Mouse (Mus musculus) forebrain, embryonic 16.5 days (tissue): ENCODE data around the gene Tbc1d13. TPM values are rescaled to one million over a fixed set of nuclear protein-coding genes. Genes with fewer than 3 reads are reported as not detected.
"Not testable (repeated sequence)": the region's sequence is repeated elsewhere in the genome, so short reads cannot be mapped to it uniquely, and the experiment has no call there.

Source experiments
- ATAC-seq: fragments of 200-750 bp; cut with Nextera tagmentation; 2 replicates; pipeline ENCODE4 v1.8.0; 2017; ENCODE audit warnings: mild to moderate bottlenecking, moderate library complexity
- H3K27ac ChIP-seq: fragments of 300-500 bp; sonication (generic); 2 replicates; pipeline ENCODE4 v1.5.1; 2014; ENCODE audit warnings: low read length, control low read depth
- H3K27me3 ChIP-seq: fragments of 300-500 bp; sonication (generic); replicated peaks from 2 replicates; pipeline ENCODE4 v1.6.1; 2014; ENCODE audit warnings: low read length; ENCODE audit not compliant: control insufficient read depth, insufficient read depth
- H3K36me3 ChIP-seq: fragments of 300-500 bp; sonication (generic); 2 replicates; pipeline ENCODE4 v1.6.1; 2014; ENCODE audit not compliant: control insufficient read depth, insufficient read depth
- H3K4me1 ChIP-seq: fragments of 300-500 bp; sonication (generic); replicated peaks from 2 replicates; pipeline ENCODE4 v1.6.1; 2014; ENCODE audit warnings: low read length; ENCODE audit not compliant: control insufficient read depth, insufficient read depth
- H3K4me2 ChIP-seq: fragments of 300-500 bp; sonication (generic); 2 replicates; pipeline ENCODE4 v1.6.1; 2014; ENCODE audit warnings: mild to moderate bottlenecking, low read length, control low read depth
- H3K4me3 ChIP-seq: fragments of 300-500 bp; sonication (generic); replicated peaks from 2 replicates; pipeline ENCODE4 v1.5.1; 2014; ENCODE audit warnings: mild to moderate bottlenecking, low read length, control low read depth
- H3K9ac ChIP-seq: fragments of 300-500 bp; sonication (generic); replicated peaks from 2 replicates; pipeline ENCODE4 v1.6.1; 2014; ENCODE audit warnings: low read depth, low read length, control low read depth
- H3K9me3 ChIP-seq: fragments of 300-500 bp; sonication (generic); 2 replicates; pipeline ENCODE4 v1.6.1; 2016; ENCODE audit warnings: low read length; ENCODE audit not compliant: control insufficient read depth
- WGBS: fragments of 180-500 bp; shearing (Covaris S2); extraction: QIAGEN DNeasy Blood & Tissue Kit; methylation state at CpG from one replicate; pipeline ENCODE4 v1.1.7; 2014; 5-methylcytosine and 5-hydroxymethylcytosine counted together
- polyA plus RNA-seq: library from polyadenylated mRNA; unstranded; fragments of >200 nt; fragmentation: Nextera tagmentation; extraction: Ambion mirVana; gene quantifications from 2 replicates; pipeline ENCODE4 v1.2.1, GENCODE M21; 2015

Gene Tbc1d13
- polyA plus RNA-seq, 1 experiment from 2014 or later, result 12.7 TPM

DNA sequence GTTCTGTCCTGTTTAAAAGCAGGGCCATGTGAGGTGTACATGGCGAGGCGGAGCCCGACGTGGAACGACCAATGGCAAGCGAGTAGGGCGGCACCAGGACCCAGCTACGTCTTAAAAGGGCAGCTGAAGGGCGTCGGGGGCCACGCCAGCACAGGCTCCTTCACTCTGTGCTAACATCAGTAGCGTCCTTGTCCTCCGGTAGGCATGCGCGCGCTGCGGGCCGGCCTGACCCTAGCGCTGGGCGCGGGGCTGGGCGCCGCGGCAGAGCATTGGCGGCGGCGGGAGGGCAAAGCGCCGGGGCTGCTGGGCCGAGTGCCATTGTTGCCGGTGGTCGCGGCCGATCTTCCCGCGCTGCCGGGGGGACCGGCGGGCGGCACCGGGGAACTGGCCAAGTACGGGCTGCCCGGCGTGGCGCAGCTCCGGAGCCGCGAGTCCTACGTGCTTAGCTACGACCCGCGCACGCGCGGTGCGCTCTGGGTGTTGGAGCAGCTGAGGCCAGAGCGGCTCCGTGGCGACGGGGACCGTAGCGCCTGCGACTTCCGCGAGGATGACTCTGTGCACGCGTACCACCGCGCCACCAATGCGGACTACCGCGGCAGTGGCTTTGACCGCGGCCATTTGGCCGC lies 37.9 kb downstream of the Tbc1d13 start, which contains the start of gene Endog:
Endog (plus strand) TSS at position 123 of the 626 bp plus-strand sequence.
- H3K4me1 ChIP-seq, result peaks cover 10% of the 10 kb centered on the region
- ATAC-seq, result peak; percentile 97
- under 1% methylated on average over 75 of the region's 75 CpGs for WGBS
- peak within 1 kb of the TSS; percentile 79 for H3K4me3 ChIP-seq
- H3K36me3 ChIP-seq, result peaks cover 15% of the 10 kb centered on the region
- H3K27ac ChIP-seq, result peak within 1 kb of the TSS; percentile 89
- peak within 1 kb of the TSS; percentile 72 for H3K9ac ChIP-seq
- H3K27me3 ChIP-seq, result no peaks in the 10 kb centered on the region
- H3K9me3 ChIP-seq, result peaks cover 6% of the 10 kb centered on the region; the same call in 1 of the 2 replicates
- peak within 1 kb of the TSS; percentile 76 for H3K4me2 ChIP-seq

- no peaks in the 10 kb centered on the region for H3K27me3 ChIP-seq
- peaks cover under 1% of the 10 kb centered on the region; the same call in 1 of the 2 replicates for H3K9me3 ChIP-seq
- 1% methylated on average over 19 of the region's 19 CpGs for WGBS
- H3K9ac ChIP-seq, result peak overlapping the region; percentile 72
- peak overlapping the region; percentile 79 for H3K4me3 ChIP-seq
- peak overlapping the region; percentile 76 for H3K4me2 ChIP-seq
- peaks cover 11% of the 10 kb centered on the region for H3K4me1 ChIP-seq
- peak overlapping the region; percentile 89 for H3K27ac ChIP-seq
- H3K36me3 ChIP-seq, result peaks cover 15% of the 10 kb centered on the region
- ATAC-seq, result peak; percentile 29
These were observed 38.4 kb downstream of the Tbc1d13 start for GRCm38 (mm10) chr2:30171997-30172382.

- Histone ChIP-seq H3K9ac (no peak overlapping the region), H3K36me3 (peaks cover 15% of the 10 kb centered on the region), H3K9me3 (no peaks in the 10 kb centered on the region), H3K4me3 (no peak overlapping the region), H3K4me1 (peaks cover 19% of the 10 kb centered on the region), H3K27me3 (no peaks in the 10 kb centered on the region), H3K27ac (no peak overlapping the region), H3K4me2 (no peak overlapping the region)
- WGBS, result 93% methylated on average over 20 of the region's 20 CpGs
- no peak for ATAC-seq
These were observed 40.1 kb downstream of the Tbc1d13 start for GRCm38 (mm10) chr2:30173541-30174240.

GRCm38 (mm10) chr2:30175897-30176296 lies 42.4 kb downstream of the Tbc1d13 start:
- Histone ChIP-seq H3K36me3 (peaks cover 15% of the 10 kb centered on the region), H3K27me3 (no peaks in the 10 kb centered on the region), H3K4me3 (no peak overlapping the region), H3K9ac (no peak overlapping the region), H3K4me1 (peaks cover 19% of the 10 kb centered on the region), H3K27ac (no peak overlapping the region), H3K9me3 (no peaks in the 10 kb centered on the region), H3K4me2 (no peak overlapping the region)
- WGBS, result 92% methylated on average over 8 of the region's 8 CpGs
- ATAC-seq, result no peak

DNA sequence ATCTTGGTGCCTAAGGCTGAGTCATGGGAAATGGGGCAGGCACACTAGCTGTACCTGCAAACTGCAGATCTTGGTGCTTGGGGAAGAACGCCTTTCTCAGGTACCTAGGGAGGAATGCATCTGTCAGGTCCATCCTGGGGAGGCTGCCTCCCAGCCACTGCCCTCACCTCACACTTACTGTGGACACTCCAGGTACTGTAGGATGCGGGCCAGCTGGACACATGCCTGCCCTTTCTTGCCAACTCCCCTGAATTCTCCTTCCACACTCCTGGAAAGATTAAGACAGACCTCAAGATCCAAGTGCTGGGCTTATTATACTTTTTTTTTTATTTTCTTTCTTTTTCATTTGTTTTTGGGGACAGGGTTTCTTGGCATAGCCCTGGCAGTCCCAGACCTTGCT lies 43.0 kb downstream of the Tbc1d13 start:
- Histone ChIP-seq H3K27me3 (no peaks in the 10 kb centered on the region), H3K9ac (no peak overlapping the region), H3K36me3 (peaks cover 15% of the 10 kb centered on the region), H3K4me1 (peaks cover 17% of the 10 kb centered on the region), H3K4me2 (no peak overlapping the region), H3K27ac (no peak overlapping the region), H3K9me3 (no peaks in the 10 kb centered on the region), H3K4me3 (no peak overlapping the region)
- no peak for ATAC-seq
- WGBS, result 100% methylated on average over 2 of the region's 2 CpGs

DNA sequence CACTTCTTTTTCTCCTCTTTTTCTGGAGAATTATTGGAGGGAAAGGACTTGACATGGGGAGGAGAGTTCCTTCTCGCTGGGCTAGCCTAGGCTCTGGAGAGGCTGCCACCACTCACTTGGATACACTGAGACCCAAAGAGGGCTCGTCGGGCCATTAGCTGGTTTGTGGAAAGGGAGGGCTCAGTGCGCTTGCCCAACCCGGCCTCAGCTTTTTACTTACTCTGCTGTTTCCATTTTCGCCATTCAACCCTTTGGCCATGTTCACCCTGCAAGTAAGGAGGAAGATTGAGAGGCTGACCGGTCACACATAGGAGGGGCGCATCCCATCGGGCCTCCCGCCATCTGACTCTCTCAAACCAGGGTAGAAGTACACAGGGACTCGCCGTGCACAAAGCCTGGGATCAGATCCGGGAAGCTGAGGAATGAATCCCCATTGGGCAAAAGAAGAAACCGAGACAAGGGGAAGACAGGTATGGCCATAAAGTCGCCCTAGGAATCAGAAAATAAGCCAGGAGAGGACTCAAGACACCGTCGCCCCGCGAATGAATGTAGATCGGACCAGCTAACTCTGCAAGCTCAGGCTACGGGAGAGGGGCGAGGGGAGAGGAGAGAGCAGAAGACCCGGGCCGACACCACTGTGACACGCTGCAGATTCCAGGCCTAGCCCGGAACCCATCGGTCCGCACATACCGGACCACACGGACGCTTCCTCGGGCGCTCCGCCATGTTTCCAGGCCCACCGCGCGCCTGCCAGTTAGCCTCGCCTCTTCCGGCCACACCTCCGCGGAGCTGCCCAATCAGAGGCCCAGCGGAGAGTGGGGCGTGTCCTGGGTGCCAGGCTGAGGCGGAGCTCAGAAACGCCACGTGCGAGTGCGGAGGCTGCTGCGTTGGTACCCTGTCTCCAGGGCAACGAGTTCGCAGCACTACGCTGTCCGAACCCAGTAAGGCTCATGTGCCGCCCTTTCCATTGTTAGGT lies 44.4 kb downstream of the Tbc1d13 start, which contains the start of gene Spout1:
Spout1 (minus strand) TSS at position 760 of the 976 bp plus-strand sequence.
- H3K27ac ChIP-seq, result peak within 1 kb of the TSS; percentile 26; the same call in 1 of the 2 replicates

GRCm38 (mm10) chr2:30178711-30179110 lies 45.2 kb downstream of the Tbc1d13 start:
- H3K9me3 ChIP-seq, H3K36me3 ChIP-seq, H3K4me1 ChIP-seq, H3K27me3 ChIP-seq, H3K27ac ChIP-seq, H3K9ac ChIP-seq: not testable (repeated sequence)
- WGBS, result 41% methylated on average over 7 of the region's 7 CpGs
- Histone ChIP-seq H3K4me2 (peak overlapping the region; percentile 82), H3K4me3 (peak overlapping the region; percentile 67)
- peak; percentile 22; the same call in 1 of the 2 replicates for ATAC-seq

More for the DNA sequence above, 44.4 kb downstream of the Tbc1d13 start, which contains the start of gene Spout1:
- H3K36me3 ChIP-seq, result peaks cover 15% of the 10 kb centered on the region
- WGBS, result 3% methylated on average over 54 of the region's 54 CpGs
- H3K4me3 ChIP-seq, result peak within 1 kb of the TSS; percentile 67
- peaks cover 9% of the 10 kb centered on the region for H3K4me1 ChIP-seq
- H3K4me2 ChIP-seq, result peak within 1 kb of the TSS; percentile 82
- H3K27me3 ChIP-seq, result no peaks in the 10 kb centered on the region
- peak within 1 kb of the TSS; percentile 61 for H3K9ac ChIP-seq
- H3K9me3 ChIP-seq, result no peaks in the 10 kb centered on the region
- peak; percentile 100 for ATAC-seq

DNA sequence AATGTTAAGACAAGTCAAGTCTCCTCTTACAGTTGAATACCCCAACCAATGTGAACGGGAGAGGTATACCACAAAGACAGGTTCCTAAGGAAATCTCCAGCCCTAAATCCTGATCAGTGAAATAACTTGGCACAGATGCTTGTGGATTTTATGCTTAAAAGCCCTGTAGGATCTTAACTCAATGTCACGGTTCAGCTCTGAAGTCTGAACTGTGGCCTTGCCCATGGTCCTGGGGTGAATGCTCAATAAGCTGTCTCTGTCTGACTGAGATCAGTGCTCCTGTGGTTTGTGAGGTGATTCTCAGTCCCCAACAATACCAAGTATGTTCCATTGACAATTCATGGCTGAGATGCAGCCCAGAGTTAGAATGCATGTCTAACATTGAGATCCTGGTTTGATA lies 48.9 kb downstream of the Tbc1d13 start:
- Histone ChIP-seq H3K4me2 (no peak overlapping the region), H3K36me3 (no peaks in the 10 kb centered on the region), H3K4me3 (no peak overlapping the region), H3K27me3 (no peaks in the 10 kb centered on the region), H3K27ac (no peak overlapping the region), H3K9ac (no peak overlapping the region), H3K4me1 (peaks cover 4% of the 10 kb centered on the region), H3K9me3 (no peaks in the 10 kb centered on the region)
- ATAC-seq, result no peak
- 89% methylated on average over 2 of the region's 2 CpGs for WGBS
